Mouse (Mus musculus): ENCODE results near the gene Ubr1.

Ubr1 gene

DNA sequence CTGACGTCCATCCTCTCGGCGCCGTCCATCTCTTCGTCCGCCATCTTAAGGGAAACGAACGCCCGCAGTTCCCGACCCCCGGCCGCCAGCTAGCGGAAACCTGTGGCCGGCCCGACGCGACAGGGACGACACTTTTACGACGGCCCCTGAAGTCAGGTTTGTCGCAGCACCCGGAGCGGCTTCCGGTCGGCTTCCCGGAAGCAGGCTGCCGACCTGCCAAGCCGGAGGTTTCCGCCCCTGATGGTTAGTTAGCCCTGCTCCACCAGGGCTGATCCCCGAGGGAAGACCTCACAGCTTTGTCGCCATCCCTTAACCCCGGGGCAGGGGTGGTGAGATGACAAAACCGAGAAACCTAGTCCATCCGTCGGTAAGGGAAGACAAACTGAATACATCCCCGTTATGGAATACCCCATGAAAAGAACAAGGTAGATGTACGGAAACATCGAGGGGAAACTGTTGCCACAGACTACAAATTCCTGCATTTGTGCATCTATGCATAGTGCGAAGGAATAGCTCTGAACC, at the start of gene Ubr1:
Gene Ubr1 (minus strand): TSS at position 157 of the 522 bp plus-strand sequence.
- peak; percentile 96 for DNase-seq (ENCODE audit: low read depth, low spot score)

DNA sequence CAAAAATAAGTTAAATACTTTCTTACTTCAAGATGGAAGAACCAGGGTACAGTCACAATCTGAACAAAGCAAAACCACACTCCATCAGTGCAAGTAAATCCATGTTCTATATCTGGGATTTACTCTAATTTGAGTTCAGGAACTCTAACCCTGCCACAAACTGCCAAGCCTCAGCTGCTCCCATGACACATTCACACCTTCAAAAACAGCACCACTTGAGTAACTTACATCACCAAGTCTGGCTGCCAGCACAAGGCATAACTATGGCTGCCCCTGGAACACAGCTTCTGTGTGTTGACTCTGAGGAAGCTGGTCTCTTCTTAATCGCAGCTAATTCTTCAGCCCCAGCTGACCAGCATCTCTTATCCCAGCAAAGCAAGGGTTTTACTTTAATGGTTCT, 46.6 kb upstream of the Ubr1 start:
- no peak for DNase-seq (ENCODE audit: low read depth, low spot score)

DNA sequence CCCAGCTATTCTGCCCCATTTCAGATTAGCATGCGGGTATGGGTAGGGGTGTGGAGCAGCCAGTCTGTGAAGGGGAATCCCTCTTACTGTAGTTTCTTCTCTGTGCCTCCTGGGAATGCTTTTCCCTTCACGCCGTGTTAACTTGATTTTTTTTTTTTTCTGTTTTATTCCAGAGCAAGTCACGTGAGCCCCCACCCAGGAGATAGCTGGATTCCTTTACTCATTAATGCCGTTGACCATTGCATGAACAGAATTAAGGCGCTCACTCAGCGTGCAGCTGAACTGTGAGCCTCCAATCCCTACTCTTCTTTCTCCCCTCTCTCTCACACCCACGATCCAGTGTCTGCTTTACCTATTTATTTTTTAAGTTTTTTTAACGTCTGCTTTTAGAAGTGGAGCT, 45.7 kb upstream of the Ubr1 start:
- no peak for DNase-seq (ENCODE audit: low read depth, low spot score)

DNA sequence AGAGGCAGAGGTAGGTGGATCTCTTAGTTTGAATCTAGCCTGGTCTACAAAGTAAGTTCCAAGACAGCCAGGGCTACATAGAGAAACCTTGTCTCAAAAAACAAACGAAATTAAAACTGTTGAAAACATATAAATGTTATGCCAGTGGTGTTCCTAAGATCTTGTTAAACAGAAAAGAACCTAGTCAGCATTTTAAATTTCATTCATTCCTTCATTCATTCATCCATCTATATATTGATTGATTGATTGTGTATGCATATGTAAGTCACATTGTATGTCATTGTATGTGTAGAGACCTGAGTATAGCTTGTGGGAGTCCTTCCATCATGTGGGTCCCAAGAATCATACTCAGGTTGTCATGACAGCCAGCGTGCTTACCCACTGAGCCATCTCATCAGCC, 45.0 kb upstream of the Ubr1 start:
- no peak for DNase-seq (ENCODE audit: low read depth, low spot score)

DNA sequence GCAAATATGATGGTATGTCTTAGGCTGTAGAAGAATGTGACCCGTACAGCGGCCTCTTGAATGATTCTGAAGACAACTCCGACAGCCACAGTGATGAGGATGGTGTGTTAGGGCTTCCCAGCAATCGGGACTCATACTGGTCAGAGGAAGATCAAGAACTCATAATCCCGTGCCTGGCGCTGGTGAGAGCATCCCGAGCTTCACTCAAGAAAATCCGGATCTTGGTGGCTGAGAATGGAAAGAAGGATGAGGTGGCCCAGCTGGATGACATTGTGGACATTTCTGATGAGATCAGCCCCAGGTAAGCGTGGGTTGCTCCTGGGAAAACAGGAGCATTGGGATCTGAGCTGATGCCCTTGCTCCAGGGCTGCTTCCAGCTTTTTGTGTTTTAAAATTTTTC, 42.2 kb upstream of the Ubr1 start:
- DNase-seq (ENCODE audit: low read depth, low spot score) = no peak

DNA sequence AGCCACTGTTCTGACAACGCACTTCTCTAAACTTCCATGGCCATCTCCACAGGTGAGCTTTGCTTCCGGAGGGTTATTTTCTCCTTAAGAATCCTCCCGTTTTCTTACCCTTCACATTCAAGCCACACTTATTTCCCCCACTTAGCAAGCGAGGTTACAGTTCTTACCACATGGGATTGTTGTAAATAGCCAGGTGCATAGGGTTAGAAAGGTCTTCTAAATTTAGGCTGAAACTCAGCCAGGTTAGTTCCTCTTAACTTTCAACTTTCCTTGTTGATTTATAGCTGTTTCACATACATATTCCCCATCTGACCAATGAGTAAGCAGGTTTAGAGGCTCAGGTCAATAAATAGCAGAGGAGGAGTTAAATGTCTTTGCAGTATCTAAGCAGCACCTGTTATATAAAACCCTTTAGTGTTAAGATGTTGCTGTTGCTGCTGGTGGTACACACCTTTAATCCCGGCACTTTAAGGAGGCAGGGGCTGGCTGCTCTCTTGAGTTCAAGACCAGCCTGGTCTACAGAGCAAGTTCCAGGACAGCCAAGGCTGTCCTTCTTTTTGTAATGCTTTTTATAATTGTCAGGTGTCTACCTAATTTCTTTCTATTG, 38.7 kb upstream of the Ubr1 start:
- DNase-seq (ENCODE audit: low read depth, low spot score) = peak; percentile 16

DNA sequence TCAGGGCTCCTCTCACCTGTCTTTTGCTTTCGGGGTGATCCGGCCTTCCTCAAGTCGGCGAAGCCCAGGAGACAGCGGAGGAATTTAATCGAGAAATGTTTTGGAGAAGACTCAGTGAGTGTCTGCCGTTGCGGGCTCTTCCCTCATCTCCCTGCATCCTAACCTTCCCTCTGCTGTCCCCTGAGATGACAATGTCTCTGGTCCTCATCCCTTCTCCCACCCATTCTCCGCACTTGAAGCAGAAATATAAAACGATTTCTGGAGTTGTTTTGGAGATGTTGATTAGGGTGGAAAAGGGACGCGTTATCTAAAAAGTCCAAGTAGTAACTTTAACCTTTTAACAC, 38.1 kb upstream of the Ubr1 start:
- no peak for DNase-seq (ENCODE audit: low read depth, low spot score)

DNA sequence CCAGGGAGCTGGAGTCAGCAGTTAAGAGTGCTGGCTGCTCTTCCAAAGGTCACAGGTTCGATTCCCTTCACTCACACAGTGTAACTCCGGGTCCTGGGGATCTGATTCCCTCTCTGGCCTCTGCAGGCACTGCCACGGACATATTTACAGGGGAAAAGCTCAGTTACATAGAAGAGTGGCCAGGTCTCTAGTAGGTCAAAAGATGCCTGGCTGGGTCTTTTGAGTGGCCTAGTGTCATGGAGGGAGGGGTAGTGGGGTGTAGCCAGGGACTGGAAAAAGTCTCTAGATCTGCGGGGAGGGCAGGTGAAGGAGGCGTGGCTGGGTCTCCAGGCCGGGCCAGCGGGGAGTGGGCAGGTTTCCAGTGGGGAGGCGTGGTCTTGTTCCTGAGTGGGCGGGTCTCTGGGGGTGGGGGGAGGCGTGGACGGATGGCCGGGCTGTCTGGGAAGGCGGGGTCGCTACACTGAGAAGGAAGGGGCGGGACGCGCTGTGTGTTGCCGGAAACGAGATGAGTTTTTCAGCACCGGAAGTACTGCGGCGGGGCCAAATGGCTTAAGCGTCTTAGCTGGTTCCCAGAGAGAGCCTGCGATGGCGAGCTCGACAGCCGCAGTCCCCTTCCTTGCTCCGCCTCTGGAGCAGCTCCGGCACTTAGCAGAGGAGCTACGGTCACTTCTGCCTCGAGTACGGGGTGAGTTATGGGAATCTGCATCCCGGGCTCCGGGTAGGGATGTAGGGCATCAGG, 37.6 kb upstream of the Ubr1 start, which contains the start of gene Ccndbp1:
Gene Ccndbp1 (plus strand): TSS at position 479 of the 739 bp plus-strand sequence.
- DNase-seq (ENCODE audit: low read depth, low spot score) = peak; percentile 95

DNA sequence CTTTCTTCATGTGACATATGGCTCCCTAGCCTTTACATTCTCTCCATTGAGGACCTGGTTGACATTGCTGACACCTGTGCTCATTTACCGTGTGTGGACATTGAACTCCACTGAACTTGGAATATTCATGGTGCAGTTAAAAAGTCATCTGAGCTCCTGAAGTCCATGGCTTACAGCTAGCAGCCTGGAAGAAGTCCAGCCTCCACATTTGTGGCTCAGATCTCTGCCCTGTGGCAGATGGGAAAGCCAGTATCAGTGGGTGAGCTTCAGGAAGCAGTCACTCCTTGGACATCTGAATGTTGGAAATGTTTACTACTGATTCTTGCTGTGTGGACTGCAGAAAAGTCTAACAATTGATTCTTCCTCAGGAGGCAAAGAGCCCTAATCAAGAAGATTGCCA, 36.5 kb upstream of the Ubr1 start:
- peak; percentile 97 for DNase-seq (ENCODE audit: low read depth, low spot score)

DNA sequence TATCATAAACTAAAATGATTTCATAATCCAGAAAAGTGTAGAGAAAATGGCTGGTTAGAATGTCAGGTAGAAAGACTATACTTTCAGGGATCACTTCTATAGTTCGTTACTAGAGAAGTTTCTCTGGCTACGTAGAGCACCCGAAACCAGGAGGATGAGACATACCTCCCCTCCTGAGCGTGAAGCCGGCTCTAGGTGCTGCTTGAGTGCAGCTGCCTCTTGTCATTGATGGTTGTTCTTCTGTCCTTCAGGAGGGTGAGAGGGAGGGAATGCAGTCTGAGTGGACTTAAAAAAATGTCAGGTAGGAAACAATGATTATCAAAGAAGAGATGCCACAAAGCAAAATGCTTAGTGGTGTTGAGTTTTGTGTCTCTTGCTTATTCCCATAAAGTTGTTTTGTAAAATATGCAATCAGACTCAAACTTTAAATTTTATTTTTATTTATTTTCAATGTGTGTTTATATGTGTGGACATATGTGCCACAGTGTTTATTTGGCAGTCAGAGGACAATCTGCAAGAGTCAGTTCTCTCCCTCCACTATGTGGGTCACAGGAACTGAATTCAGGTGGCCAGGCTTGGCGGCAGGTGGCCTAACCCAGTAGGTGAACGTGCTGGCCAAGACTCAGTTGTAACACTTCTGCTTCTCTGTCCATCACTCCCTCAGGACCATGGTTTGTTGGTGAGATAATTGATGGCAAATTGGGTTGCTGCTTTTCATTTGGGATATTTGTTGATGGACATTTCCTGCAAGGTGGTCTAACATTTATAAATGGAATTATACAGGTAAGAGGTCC, 33.7 kb upstream of the Ubr1 start:
- DNase-seq (ENCODE audit: low read depth, low spot score) = peak; percentile 96

DNA sequence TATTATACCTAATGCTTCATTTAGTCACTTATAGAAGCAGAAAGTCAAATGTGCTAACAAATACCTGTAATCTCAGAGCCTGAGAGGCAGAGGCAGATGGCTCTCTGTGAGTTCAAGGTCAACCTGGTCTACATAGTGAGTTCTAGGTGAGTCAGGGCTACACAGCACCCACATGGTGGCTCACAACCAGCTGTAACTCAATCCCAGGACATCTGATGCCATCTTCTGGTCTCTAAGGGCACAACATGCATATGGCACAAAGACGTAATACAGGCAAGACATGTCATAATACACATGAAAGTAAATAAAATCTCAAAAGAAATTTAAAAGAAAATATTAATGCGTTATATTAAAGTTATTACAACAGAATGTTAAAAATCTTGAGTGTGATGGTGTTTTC, 33.1 kb upstream of the Ubr1 start:
- peak; percentile 47 for DNase-seq (ENCODE audit: low read depth, low spot score)

DNA sequence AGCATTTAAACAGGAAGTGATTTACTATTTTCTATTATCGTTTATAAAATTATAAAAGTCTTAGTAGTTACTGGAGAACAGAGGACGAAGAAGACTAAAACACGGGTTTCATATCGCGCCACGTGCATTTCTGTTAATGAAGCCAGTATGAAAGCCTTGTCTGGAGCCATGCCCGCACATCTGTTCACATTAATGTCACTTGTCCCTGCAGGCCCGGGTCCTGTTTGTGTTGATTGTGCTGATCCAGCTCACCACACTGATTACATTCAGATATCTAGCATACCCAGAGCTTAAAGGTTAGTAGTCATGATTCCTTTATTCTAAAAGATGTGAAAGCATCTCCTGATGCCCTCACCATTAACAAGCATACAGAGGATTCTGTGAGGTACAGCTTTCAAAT, 28.3 kb upstream of the Ubr1 start:
- no peak for DNase-seq (ENCODE audit: low read depth, low spot score)

DNA sequence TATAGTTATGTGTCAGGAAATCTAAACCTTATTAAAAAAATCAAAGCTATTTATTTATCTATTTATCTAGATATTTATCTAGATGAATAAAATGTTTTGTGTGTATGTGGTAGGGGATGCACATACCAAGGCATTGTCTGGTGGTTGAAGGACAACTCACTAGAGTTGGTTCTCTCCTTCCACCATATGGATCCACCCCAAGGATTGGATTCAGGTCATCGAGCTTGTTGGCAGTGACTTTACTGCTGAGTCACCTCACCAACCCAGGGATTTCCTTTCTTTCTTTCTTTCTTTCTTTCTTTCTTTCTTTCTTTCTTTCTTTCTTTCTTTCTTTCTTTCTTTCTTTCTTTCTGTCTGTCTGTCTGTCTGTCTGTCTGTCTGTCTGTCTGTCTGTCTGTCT, 26.1 kb upstream of the Ubr1 start:
- DNase-seq (ENCODE audit: low read depth, low spot score) = peak; percentile 80

DNA sequence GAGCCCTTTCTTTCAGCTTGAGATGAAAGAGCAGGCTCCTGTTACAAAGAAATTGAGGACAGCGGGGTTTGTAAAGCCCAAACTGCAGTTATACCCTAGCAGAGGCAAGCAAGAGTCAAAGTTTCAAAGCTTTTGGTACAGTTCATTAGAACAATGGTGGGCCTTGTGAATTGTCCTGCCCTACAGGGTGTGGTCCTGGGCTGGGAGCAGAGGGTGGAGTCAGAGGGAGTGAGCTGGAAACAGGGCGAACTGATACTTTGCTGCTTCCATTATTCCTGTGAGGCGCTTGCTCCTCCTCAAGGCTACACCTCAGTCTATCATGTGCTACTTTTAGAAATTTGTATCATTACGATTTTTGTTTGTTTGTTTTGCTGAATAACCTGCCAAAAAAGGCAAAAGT, 20.7 kb upstream of the Ubr1 start:
- peak; percentile 53 for DNase-seq (ENCODE audit: low read depth, low spot score)

DNA sequence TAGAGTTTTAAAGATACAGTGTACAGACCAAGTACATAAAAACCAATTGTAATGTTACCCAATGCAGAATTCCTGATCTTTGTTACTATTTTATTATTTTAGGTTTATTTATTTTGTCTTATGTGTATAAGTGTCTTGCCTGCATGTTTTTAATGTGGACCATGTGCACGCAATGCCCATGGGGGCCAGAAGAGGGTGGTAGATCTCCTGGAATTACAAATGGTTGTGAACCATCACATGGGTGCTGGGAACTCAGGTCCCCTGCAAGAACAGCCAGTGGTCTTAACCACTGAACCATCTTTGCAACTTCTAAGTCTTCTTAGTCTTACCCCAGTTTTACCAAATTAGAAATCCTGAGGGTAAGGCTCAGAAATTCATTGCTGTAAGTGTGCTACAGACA, 14.7 kb upstream of the Ubr1 start:
- DNase-seq (ENCODE audit: low read depth, low spot score) = no peak

DNA sequence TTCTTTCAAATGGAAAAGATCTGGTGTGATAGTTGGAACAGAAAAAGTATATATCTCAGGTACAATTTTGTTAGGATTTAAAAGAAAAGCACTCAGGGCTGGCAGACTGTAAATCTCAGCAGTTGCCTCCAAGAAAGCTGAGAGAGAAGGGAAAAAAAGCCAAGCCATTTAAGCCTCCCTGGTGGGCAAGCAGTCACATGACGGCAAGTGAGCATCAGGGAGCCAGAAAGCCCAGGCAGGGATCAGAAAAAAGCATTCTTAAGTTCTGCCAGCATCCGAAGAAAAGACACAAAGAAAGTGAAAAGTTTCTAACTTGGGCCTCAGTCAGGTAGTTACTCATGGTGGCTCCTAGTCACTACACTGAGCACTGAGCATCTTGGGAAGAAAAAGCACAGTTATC, 13.1 kb upstream of the Ubr1 start:
- DNase-seq (ENCODE audit: low read depth, low spot score) = no peak

DNA sequence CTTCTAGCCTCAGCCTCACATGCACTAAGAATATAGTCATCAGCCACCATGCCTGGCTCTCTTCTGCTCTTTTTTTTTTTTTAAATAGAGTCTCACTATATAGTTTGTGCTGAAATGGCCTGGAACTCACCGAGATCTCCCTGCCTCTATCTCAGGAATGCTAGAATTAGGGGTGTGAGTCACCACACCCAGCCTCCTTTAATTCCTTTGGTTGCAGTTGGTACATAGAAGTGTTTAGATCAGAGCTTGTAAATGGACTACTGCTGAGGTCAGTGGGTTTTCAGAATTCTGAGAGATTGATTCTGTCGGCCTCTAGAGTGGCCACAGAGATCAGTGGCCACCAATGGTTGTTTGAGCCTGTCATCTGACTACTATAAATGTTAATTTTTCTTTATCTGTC, 10.3 kb upstream of the Ubr1 start:
- no peak for DNase-seq (ENCODE audit: low read depth, low spot score)

DNA sequence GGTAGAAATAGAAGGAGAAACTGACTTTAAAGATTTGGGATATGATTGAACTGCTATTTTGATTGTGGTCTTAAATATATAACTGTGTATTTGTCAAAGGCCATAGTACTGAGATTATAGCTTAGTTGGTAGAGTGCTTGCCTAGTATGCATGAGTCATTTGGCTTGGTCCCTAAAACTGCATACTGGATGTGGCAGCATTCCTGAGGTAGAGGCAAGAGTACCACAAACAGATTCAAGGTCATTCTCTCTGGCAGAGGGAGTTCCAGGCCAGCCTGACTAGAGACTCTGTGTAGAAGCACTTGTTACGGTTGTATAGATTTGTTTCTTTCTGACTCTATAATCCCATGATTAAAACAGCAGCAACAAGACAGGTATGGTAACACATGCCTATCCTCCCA, 9.3 kb upstream of the Ubr1 start:
- peak; percentile 68 for DNase-seq (ENCODE audit: low read depth, low spot score)

DNA sequence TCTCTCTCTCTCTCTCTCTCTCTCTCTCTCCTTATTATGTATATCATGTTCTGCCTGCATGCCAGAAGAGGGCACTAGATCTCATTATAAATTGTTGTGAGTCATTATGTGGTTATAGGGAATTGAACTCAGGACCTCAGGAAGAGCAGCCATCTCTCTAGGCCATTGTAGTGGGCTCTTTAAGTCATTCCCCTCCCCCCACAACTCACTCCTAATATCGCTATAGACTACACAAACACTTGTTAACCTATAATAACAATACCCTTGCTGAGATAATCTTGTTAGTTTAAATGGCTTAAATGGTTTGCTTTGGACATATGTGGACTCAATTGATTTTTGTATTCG, 8.2 kb upstream of the Ubr1 start:
- peak; percentile 48 for DNase-seq (ENCODE audit: low read depth, low spot score)

DNA sequence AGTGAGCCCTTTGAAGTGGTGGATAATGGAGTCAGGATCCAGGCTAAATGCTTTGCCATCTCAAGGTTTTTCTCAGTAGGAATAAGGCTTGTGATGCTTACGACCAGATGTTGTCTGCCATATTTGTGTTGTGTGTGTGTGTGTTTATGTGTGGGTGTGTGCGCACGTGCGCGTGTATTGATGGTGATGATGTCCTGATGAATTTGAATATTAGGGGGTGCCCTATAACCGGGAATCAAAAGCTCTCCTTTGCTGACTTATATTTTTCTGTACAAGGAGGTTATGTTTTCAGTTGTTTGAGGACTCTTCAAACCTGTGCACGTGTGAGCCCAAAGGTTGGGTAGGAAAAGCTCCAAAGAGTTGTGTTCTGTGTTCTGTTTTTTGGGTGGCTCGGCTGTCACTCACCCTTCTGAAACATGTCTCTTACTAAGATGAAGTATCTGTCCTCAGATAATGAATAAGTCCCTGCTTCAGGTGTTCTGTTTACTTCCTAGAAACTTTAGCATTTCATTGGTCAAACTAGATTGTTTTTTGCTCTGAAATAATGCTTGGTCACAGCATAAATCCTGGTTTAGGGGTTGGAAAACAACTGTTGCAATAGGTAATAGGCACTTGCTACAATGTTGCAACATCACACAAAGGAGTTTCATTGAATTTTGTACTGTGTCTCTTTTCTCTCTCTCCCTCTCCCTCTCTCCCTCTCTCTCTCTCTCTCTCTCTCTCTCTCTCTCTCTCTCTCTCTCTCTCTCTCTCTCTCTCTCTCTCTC, 7.6 kb upstream of the Ubr1 start:
- DNase-seq (ENCODE audit: low read depth, low spot score) = no peak

DNA sequence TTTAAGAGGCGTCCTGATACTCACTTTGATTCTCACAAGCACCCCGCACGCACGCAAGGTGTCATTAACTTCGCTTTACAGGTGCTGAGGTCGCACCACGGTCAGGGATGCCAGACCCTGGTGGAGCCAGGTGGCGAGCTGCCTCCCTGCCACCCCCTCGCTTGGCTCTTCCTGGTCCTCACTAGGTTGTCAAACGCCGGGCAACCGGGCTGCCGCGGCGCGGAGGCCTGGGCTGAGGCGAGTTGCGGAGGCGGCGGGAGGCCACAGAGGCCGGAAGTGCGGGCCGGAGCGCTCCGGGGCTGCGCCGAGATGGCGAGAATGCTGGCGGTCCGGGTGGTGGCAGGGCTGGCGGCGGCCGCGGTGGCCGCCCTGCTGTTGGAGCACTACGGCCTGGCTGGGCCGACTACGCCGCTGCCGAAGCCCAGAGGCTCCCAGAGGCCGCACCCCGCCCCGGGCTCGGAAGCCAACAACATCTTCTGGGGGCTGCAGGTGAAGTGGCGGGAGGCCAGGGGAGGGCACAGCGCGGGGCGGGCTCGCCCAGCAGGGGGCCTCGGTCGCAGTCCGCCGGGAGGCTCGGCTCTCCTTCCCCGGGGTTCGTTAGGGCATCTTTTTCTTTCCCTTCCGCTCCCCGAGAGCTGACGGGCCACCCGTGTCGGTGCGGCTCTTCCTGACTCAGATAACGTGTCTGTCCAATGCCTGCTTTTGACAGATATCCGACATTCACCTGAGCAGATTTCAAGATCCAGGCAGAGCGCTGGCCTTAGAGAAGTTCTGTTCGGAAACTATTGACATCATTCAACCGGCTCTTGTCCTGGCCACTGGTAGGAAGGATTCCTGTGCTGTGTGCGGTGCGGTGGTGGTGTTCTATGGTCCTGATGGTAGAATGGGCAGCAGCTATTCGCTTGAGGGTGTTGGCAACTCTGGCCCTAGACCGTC, 6.7 kb upstream of the Ubr1 start, which contains the start of gene Tmem62:
Gene Tmem62 (plus strand): TSS at position 28 of the 936 bp plus-strand sequence.
- peak; percentile 83 for DNase-seq (ENCODE audit: low read depth, low spot score)
